Mouse (Mus musculus) CH12.LX (cell line): ENCODE data around the gene Alg9. TPM values are rescaled to one million over a fixed set of nuclear protein-coding genes. Genes with fewer than 3 reads are reported as not detected.

ENCODE experiments used
- DNase-seq: peaks from one replicate; pipeline ENCODE4 v3.0.0-alpha.2; 2013; ENCODE audit errors: extremely low read depth
- H3K27ac ChIP-seq: 2 replicates; pipeline ENCODE4 v1.5.1; 2012; ENCODE audit warnings: low read depth, mild to moderate bottlenecking, control low read depth, moderate library complexity; ENCODE audit not compliant: insufficient read depth
- H3K27me3 ChIP-seq: replicated peaks from 2 replicates; pipeline ENCODE3; 2012; ENCODE audit warnings: inconsistent platforms
- H3K36me3 ChIP-seq, 2 experiments: replicated peaks in 1 of 2; 2 replicates each; pipeline versions ENCODE3 to v1.6.1; 2012; ENCODE audit warnings: inconsistent platforms in 1 of 2, low read length in 1 of 2, mild to moderate bottlenecking in 1 of 2, mixed read lengths in 1 of 2, moderate library complexity in 1 of 2; ENCODE audit not compliant: control insufficient read depth in 1 of 2, insufficient read depth in 1 of 2
- H3K4me1 ChIP-seq, 2 experiments: 2 replicates each; pipeline ENCODE4 v1.6.1; 2012; ENCODE audit warnings: inconsistent platforms in 1 of 2, moderate library complexity in 1 of 2; ENCODE audit not compliant: insufficient read depth in 2 of 2, control insufficient read depth in 1 of 2
- H3K4me2 ChIP-seq: 2 replicates; pipeline ENCODE4 v1.6.1; 2012; ENCODE audit warnings: low read depth, mild to moderate bottlenecking, control low read depth; ENCODE audit not compliant: poor library complexity, insufficient read depth, severe bottlenecking
- H3K4me3 ChIP-seq, 3 experiments: fragments of 150-350 bp in 1 of 3; sonication (generic) in 1 of 3; replicated peaks in 1 of 3; 2 replicates each; pipeline versions ENCODE3 to v1.5.1; 2011 to 2012; ENCODE audit warnings: low read depth in 2 of 3, low read length in 2 of 3, mild to moderate bottlenecking in 2 of 3, moderate library complexity in 2 of 3, control low read depth in 1 of 3, improper control_type of control experiment in 1 of 3, inconsistent platforms in 1 of 3, mixed read lengths in 1 of 3; ENCODE audit not compliant: poor library complexity in 1 of 3
- H3K79me2 ChIP-seq: replicated peaks from 2 replicates; pipeline ENCODE4 v1.6.1; 2012; ENCODE audit warnings: mild to moderate bottlenecking, moderate library complexity; ENCODE audit not compliant: control insufficient read depth, poor library complexity, insufficient read depth, severe bottlenecking; ENCODE audit errors: extremely low read depth
- H3K9ac ChIP-seq: 2 replicates; pipeline ENCODE4 v1.6.1; 2012; ENCODE audit warnings: low read depth, mild to moderate bottlenecking, control low read depth, moderate library complexity; ENCODE audit not compliant: insufficient read depth
- H3K9me3 ChIP-seq: replicated peaks from 2 replicates; pipeline ENCODE3; 2012; ENCODE audit warnings: low read length, inconsistent platforms, mixed read lengths
- ELF1 ChIP-seq: IDR thresholded peaks from 2 replicates; pipeline ENCODE4 v1.6.1; 2014; ENCODE audit warnings: low read depth, mild to moderate bottlenecking, inconsistent platforms, low read length, improper control_type of control experiment
- EP300 ChIP-seq: IDR thresholded peaks from 2 replicates; pipeline ENCODE4 v1.6.1; 2011; ENCODE audit warnings: low read length, improper control_type of control experiment
- HCFC1 ChIP-seq: IDR thresholded peaks from 2 replicates; pipeline ENCODE4 v1.6.1; 2012; ENCODE audit warnings: low read depth, mild to moderate bottlenecking, inconsistent platforms, low read length, improper control_type of control experiment
- JUN ChIP-seq: IDR thresholded peaks from 2 replicates; pipeline ENCODE4 v1.6.1; 2011; ENCODE audit warnings: low read depth, mild to moderate bottlenecking, low read length, improper control_type of control experiment, moderate library complexity; ENCODE audit not compliant: insufficient read depth
- MAX ChIP-seq: IDR thresholded peaks from 2 replicates; pipeline ENCODE4 v1.6.1; 2011; ENCODE audit warnings: low read length, improper control_type of control experiment
- MXI1 ChIP-seq: IDR thresholded peaks from 2 replicates; pipeline ENCODE4 v1.6.1; 2011; ENCODE audit warnings: mild to moderate bottlenecking, low read depth, low read length, improper control_type of control experiment
- MYC ChIP-seq: IDR thresholded peaks from 2 replicates; pipeline ENCODE4 v1.6.1; 2011; ENCODE audit warnings: low read depth, mild to moderate bottlenecking, improper control_type of control experiment, low read length
- PAX5 ChIP-seq: IDR thresholded peaks from 2 replicates; pipeline ENCODE4 v1.6.1; 2012; ENCODE audit warnings: low read length, inconsistent platforms, mixed read lengths
- POLR2A ChIP-seq: IDR thresholded peaks from 2 replicates; pipeline ENCODE4 v1.6.1; 2011; ENCODE audit warnings: low read depth, mild to moderate bottlenecking, improper control_type of control experiment, low read length
- SIN3A ChIP-seq: IDR thresholded peaks from 2 replicates; pipeline ENCODE4 v1.6.1; 2012; ENCODE audit warnings: low read length, improper control_type of control experiment, inconsistent platforms
- TCF12 ChIP-seq: IDR thresholded peaks from 2 replicates; pipeline ENCODE4 v1.6.1; 2014; ENCODE audit warnings: low read depth, mild to moderate bottlenecking, inconsistent platforms, low read length, improper control_type of control experiment
- ZKSCAN1 ChIP-seq: IDR thresholded peaks from 2 replicates; pipeline ENCODE4 v1.6.1; 2012; ENCODE audit warnings: low read depth, inconsistent platforms, low read length, improper control_type of control experiment, borderline replicate concordance
- ZMIZ1 ChIP-seq: IDR thresholded peaks from 2 replicates; pipeline ENCODE4 v1.6.1; 2012; ENCODE audit warnings: low read depth, mild to moderate bottlenecking, inconsistent platforms, low read length, improper control_type of control experiment
- ZNF384 ChIP-seq: IDR thresholded peaks from 2 replicates; pipeline ENCODE4 v1.6.1; 2012; ENCODE audit warnings: low read depth, low read length, improper control_type of control experiment, inconsistent platforms
- dilution Hi-C: fragments of 300-500 bp; cut with MboI; formaldehyde crosslinking; loops from 2 replicates; pipeline ENCODE4 v1.14.3; 2020; ENCODE audit warnings: low sequenced_read_pairs; ENCODE audit not compliant: extremely low pct_unique_long_range_greater_than_20kb, extremely low pct_ligation_motif_present
- in situ Hi-C: fragments of 300-500 bp; cut with MboI; formaldehyde crosslinking; loops from 3 replicates; pipeline ENCODE4 v1.14.3; 2019; ENCODE audit warnings: low sequenced_read_pairs, low pct_ligation_motif_present, low pct_unique_long_range_greater_than_20kb, mixed read lengths
- polyA plus RNA-seq: library from polyadenylated mRNA; unstranded; fragments of >175 nt; gene quantifications from 2 replicates; pipeline ENCODE4 v1.2.1, GENCODE M21; 2012; ENCODE audit warnings: low read depth; ENCODE audit not compliant: insufficient read length
- total RNA-seq, 2 experiments: library from RNA; depleted of rRNA; stranded (reverse); fragments of 300-350 nt in 1 of 2; fragments of >200 nt in 1 of 2; gene quantifications; 2 replicates each; pipeline ENCODE4 v1.2.3; 2012 to 2014

The Alg9 gene
- total and polyA plus RNA-seq, 3 experiments = 25.7 to 40.1 (median 39.6) TPM

GRCm38 (mm10) chr9:50738914-50739870, 35.6 kb upstream of the Alg9 start, which contains the start of gene Dixdc1:
Dixdc1 (minus strand) TSS chr9:50739517.
- H3K36me3 ChIP-seq = no peaks in the 10 kb centered on the region
- peak within 1 kb of the TSS; percentile 86 for H3K4me2 ChIP-seq
- in situ Hi-C loops (no loop called here), dilution Hi-C loops (no loop called here)
- peaks cover 3 to 10% of the 10 kb centered on the region in 2 experiments; a peak in 3 of 4 replicates for H3K4me1 ChIP-seq
- no peak within 1 kb of the TSS for H3K27ac ChIP-seq
- TF ChIP-seq TCF12 = no peak
- peak; percentile 87 for TF ChIP-seq MXI1
- TF ChIP-seq SIN3A = peak; percentile 83
- peak; percentile 12; the same call in 1 of the 2 replicates for TF ChIP-seq ELF1
- H3K27me3 ChIP-seq = peaks cover 2% of the 10 kb centered on the region
- DNase-seq = peak; percentile 89
- no peak within 1 kb of the TSS for H3K9ac ChIP-seq
- H3K4me3 ChIP-seq = peak within 1 kb of the TSS in 2 of 3 experiments; percentile 17 to 43
- no peaks in the 10 kb centered on the region for H3K79me2 ChIP-seq
- H3K9me3 ChIP-seq = no peaks in the 10 kb centered on the region

- Histone ChIP-seq H3K27ac (no peak overlapping the region), H3K9me3 (no peaks in the 10 kb centered on the region), H3K36me3 (no peaks in the 10 kb centered on the region), H3K4me1 (peaks cover 3 to 10% of the 10 kb centered on the region in 2 experiments; a peak in 3 of 4 replicates), H3K4me2 (no peak overlapping the region), H3K9ac (no peak overlapping the region), H3K27me3 (peaks cover under 1% of the 10 kb centered on the region), H3K4me3 (no peak overlapping the region), H3K79me2 (no peaks in the 10 kb centered on the region)
- TF ChIP-seq MYC (no peak), HCFC1 (no peak), JUN (no peak), ZMIZ1 (no peak), MAX (no peak), ZNF384 (no peak), POLR2A (no peak), EP300 (no peak), PAX5 (no peak), ZKSCAN1 (no peak)
- dilution Hi-C loops (no loop called here), in situ Hi-C loops (no loop called here)
- no peak for DNase-seq
Measured at GRCm38 (mm10) chr9:50740867-50741784, 33.7 kb upstream of the Alg9 start.
